Mouse (Mus musculus) kidney, adult 2 months (tissue): ENCODE measurements around the gene Rbp7.

Experiments used
- CTCF ChIP-seq: fragments of 200-500 bp; conservative IDR thresholded peaks from 2 replicates; pipeline ENCODE4 v1.5.1; 2011; ENCODE audit warnings: low read depth, mild to moderate bottlenecking, control low read depth, low read length, moderate library complexity, mixed read lengths; ENCODE audit not compliant: insufficient read depth, insufficient read length
- POLR2A ChIP-seq: fragments of 200-500 bp; IDR thresholded peaks from one replicate; pipeline ENCODE4 v1.6.1; 2011; ENCODE audit warnings: low read depth, low read length, control low read depth

DNA sequence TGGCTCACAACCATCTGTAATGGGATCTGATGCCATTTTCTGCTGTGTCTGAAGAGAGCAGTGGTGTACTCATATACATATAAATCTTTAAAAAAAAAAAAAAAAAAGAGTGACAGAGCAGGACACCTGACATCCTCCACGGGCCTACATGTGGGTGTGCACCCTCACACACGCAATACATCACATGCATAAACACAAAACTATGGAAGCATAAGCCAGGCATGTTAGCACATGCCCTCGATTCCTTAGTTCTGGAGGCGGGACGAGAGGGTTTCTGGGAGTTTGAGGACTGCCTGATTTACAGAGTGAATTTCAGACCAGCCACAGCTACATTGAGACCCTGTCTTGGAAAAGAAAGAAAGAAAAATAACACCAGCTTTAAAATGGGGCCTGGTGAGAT lies 49.6 kb upstream of the Rbp7 start:
- TF ChIP-seq POLR2A: no peak
- TF ChIP-seq CTCF: no peak
